7 mouse cellular contexts compared by ENCODE assay signal in the genomic region with DNA sequence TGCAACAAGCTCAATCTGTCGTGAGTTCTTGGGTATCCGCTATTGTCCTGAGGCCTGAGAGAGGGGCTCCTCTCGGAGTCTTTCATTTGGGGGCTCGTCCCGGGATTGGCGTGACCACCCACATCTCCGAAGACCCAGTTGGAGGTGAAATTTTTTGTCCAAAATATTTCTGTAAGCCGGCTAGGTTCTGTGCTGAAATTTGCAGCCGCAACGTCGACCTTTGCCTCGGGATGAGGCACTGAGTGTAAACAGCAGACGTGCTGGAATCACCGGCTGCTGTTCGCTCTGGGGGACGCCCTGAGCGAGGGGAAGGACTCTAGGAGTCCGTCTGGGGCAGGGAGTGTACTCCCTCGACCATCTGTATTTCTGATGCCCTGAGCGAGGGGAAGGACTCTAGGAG. TPM values are rescaled to one million over a fixed set of nuclear protein-coding genes. Genes with fewer than 3 reads are reported as not detected.
DNase-seq lines count a peak whose midpoint lies in the region; ATAC-seq lines count a peak whose summit lies in the region.
"Not testable (repeated sequence)": the region's sequence is repeated elsewhere in the genome, so short reads cannot be mapped to it uniquely, and the experiment has no call there.

No protein-coding gene starts in this region.

- H3K36me3 ChIP-seq in embryonic facial prominence, embryonic 14.5 days (ENCODE audit: control insufficient read depth, insufficient read depth, low read length); heart, embryonic 13.5 days; hindbrain, embryonic 15.5 days; liver, embryonic 11.5 days (ENCODE audit: control insufficient read depth, insufficient read depth, low read length); midbrain, embryonic 10.5 days; neural tube, embryonic 15.5 days: not testable (repeated sequence)

- not testable (repeated sequence) for H3K4me1 ChIP-seq in embryonic facial prominence, embryonic 14.5 days (ENCODE audit: control insufficient read depth, insufficient read depth, low read length); heart, embryonic 13.5 days; hindbrain, embryonic 15.5 days (replicated peaks); liver, embryonic 11.5 days (replicated peaks; ENCODE audit: control insufficient read depth, insufficient read depth, low read length); midbrain, embryonic 10.5 days; neural tube, embryonic 15.5 days

- not testable (repeated sequence) for DNase-seq in embryonic facial prominence, embryonic 14.5 days (ENCODE audit: low spot score); liver, embryonic 11.5 days (ENCODE audit: low spot score); midbrain, embryonic 10.5 days (ENCODE audit: low spot score)
- DNase-seq in kidney, postnatal 10 days = peak; percentile 18

- H3K27me3 ChIP-seq in embryonic facial prominence, embryonic 14.5 days (replicated peaks; ENCODE audit: control insufficient read depth, insufficient read depth, low read length); heart, embryonic 13.5 days (replicated peaks); hindbrain, embryonic 15.5 days; liver, embryonic 11.5 days (replicated peaks; ENCODE audit: control insufficient read depth, insufficient read depth, low read length); midbrain, embryonic 10.5 days (ENCODE audit: low read depth, poor library complexity, severe bottlenecking); neural tube, embryonic 15.5 days (replicated peaks): not testable (repeated sequence)

- not testable (repeated sequence) for H3K9me3 ChIP-seq in embryonic facial prominence, embryonic 14.5 days (ENCODE audit: control insufficient read depth, low read length); heart, embryonic 13.5 days; hindbrain, embryonic 15.5 days; liver, embryonic 11.5 days (ENCODE audit: control insufficient read depth, low read length); midbrain, embryonic 10.5 days (replicated peaks); neural tube, embryonic 15.5 days (replicated peaks)

- H3K4me2 ChIP-seq in embryonic facial prominence, embryonic 14.5 days (ENCODE audit: low read depth, low read length) = peak overlapping the region; percentile 23; the same call in 1 of the 2 replicates
- peak overlapping the region; percentile 47 for H3K4me2 ChIP-seq in heart, embryonic 13.5 days
- H3K4me2 ChIP-seq in hindbrain, embryonic 15.5 days = peak overlapping the region; percentile 32; the same call in 1 of the 2 replicates
- peak overlapping the region; percentile 17; the same call in 1 of the 2 replicates for H3K4me2 ChIP-seq in liver, embryonic 11.5 days
- H3K4me2 ChIP-seq in neural tube, embryonic 15.5 days = peak overlapping the region; percentile 13; the same call in 1 of the 2 replicates

- not testable (repeated sequence) for H3K9ac ChIP-seq in embryonic facial prominence, embryonic 14.5 days (ENCODE audit: low read depth, low read length); heart, embryonic 13.5 days; hindbrain, embryonic 15.5 days; liver, embryonic 11.5 days (ENCODE audit: low read depth, low read length); neural tube, embryonic 15.5 days (replicated peaks)

- WGBS in embryonic facial prominence, embryonic 14.5 days = 32% methylated on average over 18 of the region's 20 CpGs
- 28% methylated on average over 20 of the region's 20 CpGs for WGBS in heart, embryonic 13.5 days
- WGBS in hindbrain, embryonic 15.5 days = 33% methylated on average over 20 of the region's 20 CpGs
- WGBS in liver, embryonic 11.5 days = 34% methylated on average over 20 of the region's 20 CpGs
- WGBS in midbrain, embryonic 10.5 days = 27% methylated on average over 20 of the region's 20 CpGs
- 46% methylated on average over 20 of the region's 20 CpGs for WGBS in neural tube, embryonic 15.5 days

- H3K27ac ChIP-seq in embryonic facial prominence, embryonic 14.5 days (replicated peaks; ENCODE audit: low read depth, low read length); heart, embryonic 13.5 days (replicated peaks); hindbrain, embryonic 15.5 days (replicated peaks); liver, embryonic 11.5 days (ENCODE audit: low read depth, low read length); midbrain, embryonic 10.5 days (replicated peaks); neural tube, embryonic 15.5 days (replicated peaks): not testable (repeated sequence)

- H3K4me3 ChIP-seq in embryonic facial prominence, embryonic 14.5 days (ENCODE audit: low read depth, low read length); heart, embryonic 13.5 days; hindbrain, embryonic 15.5 days; liver, embryonic 11.5 days (ENCODE audit: low read depth, low read length); neural tube, embryonic 15.5 days (replicated peaks): not testable (repeated sequence)
- peak overlapping the region; percentile 28; the same call in 1 of the 2 replicates for H3K4me3 ChIP-seq in midbrain, embryonic 10.5 days

- ATAC-seq in embryonic facial prominence, embryonic 14.5 days (ENCODE audit: low read depth); heart, embryonic 13.5 days (ENCODE audit: extremely low read depth, insufficient number of reproducible peaks, low FRiP score, low TSS enrichment); hindbrain, embryonic 15.5 days (ENCODE audit: low FRiP score, low read depth); liver, embryonic 11.5 days (replicated peaks; ENCODE audit: low FRiP score); neural tube, embryonic 15.5 days (ENCODE audit: low FRiP score): not testable (repeated sequence)

RNA-seq across cellular contexts. Expression of a gene that starts 29.2 kb away (rescaled TPM):
- 173 and 185 TPM in 2 replicates for polyA plus RNA-seq in embryonic facial prominence, embryonic 14.5 days (2014; fragmentation: Nextera tagmentation; extraction: Ambion mirVana)
- polyA plus RNA-seq in heart, embryonic 13.5 days (2015; fragmentation: Nextera tagmentation; extraction: Ambion mirVana) = 122 and 129 TPM in 2 replicates
- 63.3 and 64.3 TPM in 2 replicates for polyA plus RNA-seq in hindbrain, embryonic 15.5 days (2015; fragmentation: Nextera tagmentation; extraction: Ambion mirVana)
- polyA plus RNA-seq in liver, embryonic 11.5 days (2014; fragmentation: Nextera tagmentation; extraction: Ambion mirVana) = 76.0 and 81.4 TPM in 2 replicates
- 69.8 and 72.4 TPM in 2 replicates for polyA plus RNA-seq in midbrain, embryonic 10.5 days (2016; fragmentation: Nextera tagmentation; extraction: Ambion mirVana)
- 58.6 and 101 TPM in 2 replicates for polyA plus RNA-seq in neural tube, embryonic 15.5 days (2015; fragmentation: Nextera tagmentation; extraction: Ambion mirVana)
